Mouse (Mus musculus): ENCODE results near the gene Vmn2r35. TPM values are rescaled to one million over a fixed set of nuclear protein-coding genes. Genes with fewer than 3 reads are reported as not detected.
"Not testable (repeated sequence)": the region's sequence is repeated elsewhere in the genome, so short reads cannot be mapped to it uniquely, and the experiment has no call there.

Vmn2r35 gene
- polyA plus RNA-seq (2012; rRNA removed) = not detected in 2 replicates

DNA sequence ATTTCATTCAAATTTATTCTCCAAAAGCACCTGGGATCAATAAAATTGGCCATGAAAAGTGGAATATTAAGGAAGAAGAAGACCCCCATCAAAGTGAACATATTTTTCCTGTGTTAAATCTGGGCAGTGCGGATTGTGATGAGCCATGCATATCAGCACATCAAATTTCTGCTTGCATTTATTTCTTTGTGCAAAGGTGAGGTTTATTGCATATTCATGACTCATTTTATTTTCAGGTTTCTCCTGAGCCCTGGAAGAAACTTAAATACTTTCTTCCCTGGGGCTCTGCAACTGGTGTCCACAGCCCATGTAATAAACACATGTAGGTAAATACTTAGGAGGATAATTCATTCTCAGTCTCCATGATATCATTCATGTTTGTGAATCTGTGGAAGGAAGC lies at the start of gene Vmn2r35:
Gene Vmn2r35 (minus strand): TSS at position 101 of the 400 bp plus-strand sequence.
- not testable (repeated sequence) for H3K4me1 ChIP-seq (ENCODE audit: control insufficient read depth, insufficient read depth, insufficient read length, low read length); H3K36me3 ChIP-seq (ENCODE audit: control insufficient read depth, insufficient read depth, low read length); H3K4me3 ChIP-seq (ENCODE audit: low read depth, low read length); H3K27me3 ChIP-seq (ENCODE audit: control insufficient read depth, insufficient read depth, low read length); H3K27ac ChIP-seq (ENCODE audit: insufficient read depth, low read depth, low read length)
- no CpG with 5 or more reads among the region's 1 CpGs for WGBS

DNA sequence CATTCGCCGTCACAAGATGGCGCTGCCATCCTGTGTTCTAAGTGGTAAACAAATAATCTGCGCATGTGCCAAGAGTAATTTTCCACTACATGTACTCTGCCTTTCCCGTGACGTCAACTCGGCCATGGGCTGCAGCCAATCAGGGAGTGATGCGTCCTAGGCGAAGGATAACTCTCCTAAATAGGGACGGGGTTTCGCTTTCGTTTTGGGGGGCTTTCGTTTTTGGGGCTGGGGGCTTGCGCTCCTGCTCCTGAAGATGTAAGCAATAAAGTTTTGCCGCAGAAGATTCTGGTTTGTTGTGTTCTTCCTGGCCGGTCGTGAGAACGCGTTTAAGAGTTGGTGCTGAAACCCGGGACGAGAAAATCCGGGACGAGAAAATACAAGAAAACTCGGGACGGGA lies 25.5 kb downstream of the Vmn2r35 start:
- not testable (repeated sequence) for H3K36me3 ChIP-seq (ENCODE audit: control insufficient read depth, insufficient read depth, low read length); H3K4me1 ChIP-seq (ENCODE audit: control insufficient read depth, insufficient read depth, insufficient read length, low read length); H3K4me3 ChIP-seq (ENCODE audit: low read depth, low read length); H3K27me3 ChIP-seq (ENCODE audit: control insufficient read depth, insufficient read depth, low read length); H3K27ac ChIP-seq (ENCODE audit: insufficient read depth, low read depth, low read length)
- WGBS = 93% methylated on average over 8 of the region's 25 CpGs

Other genes starting within 250 kb of the Vmn2r35 start
- gene Vmn2r34, start 130.4 kb downstream of the Vmn2r35 start, polyA plus RNA-seq (2012; rRNA removed) = not detected in 2 replicates
- gene Vmn2r36, start 82.6 kb upstream of the Vmn2r35 start, polyA plus RNA-seq (2012; rRNA removed) = not detected in 2 replicates

Data from small intestine, adult 2 months (tissue).